In the genomic region with DNA sequence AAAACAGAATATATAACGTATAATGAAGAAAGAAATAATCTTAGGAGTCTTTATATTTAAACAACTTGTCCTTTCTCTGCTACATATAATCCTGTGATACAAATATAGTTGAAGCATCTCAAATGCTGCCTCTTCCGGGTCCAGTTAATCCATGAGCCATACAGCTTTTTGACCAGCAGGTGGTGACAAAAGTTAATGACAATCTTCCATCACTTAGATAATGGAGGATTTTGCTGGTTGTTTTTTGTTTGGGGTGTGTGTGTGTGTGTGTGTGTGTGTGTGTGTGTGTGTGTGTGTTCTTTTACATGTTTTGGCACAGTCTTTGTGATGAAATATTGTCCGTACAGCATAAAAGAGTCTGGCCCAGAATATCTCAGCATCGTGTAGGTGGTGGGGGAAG, we compare ENCODE assay signal across 7 mouse cellular contexts. TPM values are rescaled to one million over a fixed set of nuclear protein-coding genes. Genes with fewer than 3 reads are reported as not detected.
DNase-seq lines count a peak whose midpoint lies in the region; ATAC-seq and TF ChIP-seq lines count a peak whose summit lies in the region.

No protein-coding gene starts in this region.

- peak overlapping the region; percentile 31 for H3K4me3 ChIP-seq in heart, embryonic 16.5 days (ENCODE audit: low read length)
- peak overlapping the region; percentile 12; the same call in 1 of the 2 replicates for H3K4me3 ChIP-seq in kidney, postnatal 0 days (replicated peaks; ENCODE audit: low read depth, low read length)
- no peak overlapping the region for H3K4me3 ChIP-seq in lung, adult 2 months (replicated peaks; ENCODE audit: extremely low read depth, low read depth, low read length)

- no peak overlapping the region; the same call in 1 of the 2 replicates for H3K27ac ChIP-seq in heart, embryonic 16.5 days (ENCODE audit: low read length)
- peak overlapping the region; percentile 72 for H3K27ac ChIP-seq in kidney, postnatal 0 days

- peak; percentile 55 for ATAC-seq in CD4-positive, CD25-positive, alpha-beta regulatory T cell, adult 4 months
- ATAC-seq in heart, embryonic 16.5 days (replicated peaks; ENCODE audit: extremely low read depth, insufficient read depth, low FRiP score): no peak
- no peak for ATAC-seq in kidney, postnatal 0 days (replicated peaks; ENCODE audit: low FRiP score, low read depth)

- no peaks in the 10 kb centered on the region for H3K36me3 ChIP-seq in heart, embryonic 16.5 days (ENCODE audit: control insufficient read depth, insufficient read depth)
- no peaks in the 10 kb centered on the region for H3K36me3 ChIP-seq in kidney, postnatal 0 days (ENCODE audit: insufficient read depth, low read length)

- peaks cover 36% of the 10 kb centered on the region for H3K4me1 ChIP-seq in heart, embryonic 16.5 days (ENCODE audit: control insufficient read depth, insufficient read depth, low read length)
- peaks cover 14% of the 10 kb centered on the region; the same call in 1 of the 2 replicates for H3K4me1 ChIP-seq in kidney, postnatal 0 days (replicated peaks; ENCODE audit: insufficient read depth, low read length)
- peaks cover 15% of the 10 kb centered on the region for H3K4me1 ChIP-seq in lung, adult 2 months (ENCODE audit: control insufficient read depth, insufficient read depth, low read length)

- H3K27me3 ChIP-seq in heart, embryonic 16.5 days (ENCODE audit: control insufficient read depth, insufficient read depth, low read length): no peaks in the 10 kb centered on the region
- H3K27me3 ChIP-seq in kidney, postnatal 0 days (ENCODE audit: insufficient read depth, low read length): no peaks in the 10 kb centered on the region

- H3K9ac ChIP-seq in heart, embryonic 16.5 days (ENCODE audit: low read length): peak overlapping the region; percentile 1; the same call in 1 of the 2 replicates
- H3K9ac ChIP-seq in kidney, postnatal 0 days (ENCODE audit: low read depth, low read length): 0 out of 2 replicates have a peak overlapping the region, but pooled peaks have one; percentile 27

- no peak for TF ChIP-seq POLR2A in lung, adult 2 months (IDR thresholded peaks at IDR 0.05; ENCODE audit: borderline replicate concordance, extremely low read depth, low read depth, low read length)

- DNase-seq in MEL-GATA-1-ER (ENCODE audit: extremely low read depth, low read depth): peak; percentile 57
- peak; percentile 74 for DNase-seq in embryo, embryonic 10 days (ENCODE audit: low spot score)
- peak; percentile 85 for DNase-seq in kidney, postnatal 0 days (ENCODE audit: low spot score)
- peak; percentile 12 for DNase-seq in lung, adult 2 months
- DNase-seq in retina, adult 2 months (ENCODE audit: low read depth, low spot score): peak; percentile 41

- H3K9me3 ChIP-seq in heart, embryonic 16.5 days (replicated peaks; ENCODE audit: control insufficient read depth, low read length): no peaks in the 10 kb centered on the region
- no peaks in the 10 kb centered on the region for H3K9me3 ChIP-seq in kidney, postnatal 0 days (replicated peaks; ENCODE audit: low read length)

- 11% methylated on average over 4 of the region's 4 CpGs for WGBS in heart, embryonic 16.5 days
- 14% methylated on average over 4 of the region's 4 CpGs for WGBS in kidney, postnatal 0 days
- WGBS in lung, adult 2 months: 6% methylated on average over 4 of the region's 4 CpGs

- peak overlapping the region; percentile 56 for H3K4me2 ChIP-seq in heart, embryonic 16.5 days (ENCODE audit: low read depth, low read length)
- peak overlapping the region; percentile 54 for H3K4me2 ChIP-seq in kidney, postnatal 0 days (ENCODE audit: low read length)

- TF ChIP-seq CTCF in kidney, postnatal 0 days (IDR thresholded peaks at IDR 0.05; ENCODE audit: low read depth): peak; percentile 90
- TF ChIP-seq CTCF in lung, adult 2 months (IDR thresholded peaks at IDR 0.05; ENCODE audit: insufficient read depth, low read length): peak; percentile 16; the same call in 1 of the 2 replicates

RNA-seq across cellular contexts. Expression of gene Asb15, which starts 2.2 kb away (rescaled TPM):
- not detected for polyA plus RNA-seq in CD4-positive, CD25-positive, alpha-beta regulatory T cell, adult 4 months (2017; shearing (Covaris generic))
- polyA plus RNA-seq in heart, embryonic 16.5 days (2015; fragmentation: Nextera tagmentation; extraction: Ambion mirVana): 0.69 and 0.93 TPM in 2 replicates
- 0.78 and 1.0 TPM in 2 replicates for polyA plus RNA-seq in kidney, postnatal 0 days (2015; fragmentation: Nextera tagmentation; extraction: Ambion mirVana)
- 0.09 and 0.46 TPM in 2 replicates for polyA plus RNA-seq in lung, adult 2 months (2012; rRNA removed)

RNA-seq across cellular contexts. Expression of gene Ndufa5, which starts 2.4 kb away (rescaled TPM):
- polyA plus RNA-seq in CD4-positive, CD25-positive, alpha-beta regulatory T cell, adult 4 months (2017; shearing (Covaris generic)): 100 to 1,000 TPM; 157 to 216 TPM
- polyA plus RNA-seq in heart, embryonic 16.5 days (2015; fragmentation: Nextera tagmentation; extraction: Ambion mirVana): 759 and 771 TPM in 2 replicates
- polyA plus RNA-seq in kidney, postnatal 0 days (2015; fragmentation: Nextera tagmentation; extraction: Ambion mirVana): 557 and 637 TPM in 2 replicates
- 2.7 and 4.3 TPM in 2 replicates for polyA plus RNA-seq in lung, adult 2 months (2012; rRNA removed)

RNA-seq across cellular contexts. Expression of gene Iqub, which starts 15.3 kb away (rescaled TPM):
- polyA plus RNA-seq in CD4-positive, CD25-positive, alpha-beta regulatory T cell, adult 4 months (2017; shearing (Covaris generic)): not detected
- polyA plus RNA-seq in heart, embryonic 16.5 days (2015; fragmentation: Nextera tagmentation; extraction: Ambion mirVana): 0.30 and 0.40 TPM in 2 replicates
- 0.03 and 0.06 TPM in 2 replicates for polyA plus RNA-seq in kidney, postnatal 0 days (2015; fragmentation: Nextera tagmentation; extraction: Ambion mirVana)
- polyA plus RNA-seq in lung, adult 2 months (2012; rRNA removed): 0.36 and 0.75 TPM in 2 replicates

Comparison
In these comparisons a context has a peak if more than half of its experiments do, and no peak if none do; other contexts are left out.
1. DNase-seq: peak in every context shown above with its lines; median percentile 85 in kidney, postnatal 0 days; 74 in embryo, embryonic 10 days; 57 in MEL-GATA-1-ER; 41 in retina, adult 2 months; 12 in lung, adult 2 months.
2. RNA of gene Ndufa5, which starts 2.4 kb away (polyA plus RNA-seq): 759 to 771 TPM in heart, embryonic 16.5 days, 557 to 637 TPM in kidney, postnatal 0 days and 157 to 216 TPM in CD4-positive, CD25-positive, alpha-beta regulatory T cell, adult 4 months; 2.7 to 4.3 TPM in lung, adult 2 months; every median in the first group is over 10 times any median in the second.